Mouse (Mus musculus): ENCODE measurements around the gene Zfp523.

The Zfp523 gene

DNA sequence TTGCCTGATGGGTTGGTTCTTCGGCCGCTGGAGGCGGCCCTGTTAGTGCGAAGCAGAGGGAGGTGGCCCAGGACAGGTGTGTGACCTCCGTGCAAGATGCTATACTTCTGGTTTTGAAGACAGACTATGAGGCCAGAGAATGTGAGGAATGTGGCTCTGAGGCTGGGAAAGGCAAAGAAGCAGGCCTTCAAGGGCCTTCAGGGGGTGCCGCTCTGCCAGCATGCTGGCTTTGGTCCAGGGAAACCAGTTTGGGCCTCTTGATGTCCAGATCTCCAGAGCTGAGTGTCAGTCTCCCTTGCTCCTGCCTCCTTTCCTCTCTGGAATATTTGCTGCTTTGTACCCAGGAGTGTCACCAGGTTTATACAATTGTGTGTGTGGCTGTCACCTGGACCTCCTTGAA is 65.4 kb downstream of the Zfp523 start:
- DNase-seq (ENCODE audit: extremely low spot score), result no peak

GRCm38 (mm10) chr17:28244214-28244613 is 67.3 kb downstream of the Zfp523 start:
- no peak for DNase-seq (ENCODE audit: extremely low spot score)

DNA sequence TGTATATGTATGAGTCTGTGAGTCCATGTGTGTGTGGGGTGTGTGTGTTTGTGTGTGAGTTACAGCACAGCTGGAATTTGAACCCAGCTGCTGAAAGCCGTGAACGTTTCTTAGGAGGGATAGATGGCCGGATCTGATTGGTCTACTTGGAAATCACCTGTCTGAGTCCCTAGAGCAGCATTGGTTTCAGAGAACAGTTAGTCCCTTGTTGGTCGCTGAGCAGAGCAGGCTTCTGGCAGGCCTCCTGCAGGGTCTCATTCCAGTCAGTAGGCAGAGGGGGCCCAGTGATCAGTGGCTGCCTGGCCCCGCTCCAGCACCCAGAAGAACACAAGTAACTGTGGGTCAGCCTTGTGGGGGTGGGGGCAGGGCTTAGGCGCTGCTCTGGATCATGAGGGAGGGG is 67.8 kb downstream of the Zfp523 start:
- no peak for DNase-seq (ENCODE audit: extremely low spot score)

- no peak for DNase-seq (ENCODE audit: extremely low spot score)
Measured at GRCm38 (mm10) chr17:28246640-28247039, 69.7 kb downstream of the Zfp523 start.

DNA sequence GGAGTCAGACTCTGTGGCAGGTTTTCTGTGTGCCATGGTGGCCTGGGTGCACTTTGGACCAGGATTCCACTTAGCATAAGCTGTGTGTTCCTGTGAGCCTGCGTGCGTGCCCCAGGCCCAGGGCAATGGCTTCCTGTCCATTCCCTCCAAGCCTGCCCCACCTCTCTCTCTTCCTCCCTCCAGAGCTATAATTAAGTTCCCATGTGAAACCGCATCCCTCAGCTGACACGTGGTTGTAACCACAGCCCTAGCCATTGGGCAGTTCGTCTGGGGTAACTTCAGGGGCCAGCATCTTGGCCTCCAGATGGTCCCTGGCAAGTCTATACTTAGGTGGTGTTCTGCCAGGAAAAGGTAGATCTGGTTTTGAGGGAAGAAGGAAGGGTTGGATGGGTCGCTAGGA is 70.7 kb downstream of the Zfp523 start:
- DNase-seq (ENCODE audit: extremely low spot score), result no peak

- no peak for DNase-seq (ENCODE audit: extremely low spot score)
Measured at GRCm38 (mm10) chr17:28249062-28249461, 72.1 kb downstream of the Zfp523 start.

DNA sequence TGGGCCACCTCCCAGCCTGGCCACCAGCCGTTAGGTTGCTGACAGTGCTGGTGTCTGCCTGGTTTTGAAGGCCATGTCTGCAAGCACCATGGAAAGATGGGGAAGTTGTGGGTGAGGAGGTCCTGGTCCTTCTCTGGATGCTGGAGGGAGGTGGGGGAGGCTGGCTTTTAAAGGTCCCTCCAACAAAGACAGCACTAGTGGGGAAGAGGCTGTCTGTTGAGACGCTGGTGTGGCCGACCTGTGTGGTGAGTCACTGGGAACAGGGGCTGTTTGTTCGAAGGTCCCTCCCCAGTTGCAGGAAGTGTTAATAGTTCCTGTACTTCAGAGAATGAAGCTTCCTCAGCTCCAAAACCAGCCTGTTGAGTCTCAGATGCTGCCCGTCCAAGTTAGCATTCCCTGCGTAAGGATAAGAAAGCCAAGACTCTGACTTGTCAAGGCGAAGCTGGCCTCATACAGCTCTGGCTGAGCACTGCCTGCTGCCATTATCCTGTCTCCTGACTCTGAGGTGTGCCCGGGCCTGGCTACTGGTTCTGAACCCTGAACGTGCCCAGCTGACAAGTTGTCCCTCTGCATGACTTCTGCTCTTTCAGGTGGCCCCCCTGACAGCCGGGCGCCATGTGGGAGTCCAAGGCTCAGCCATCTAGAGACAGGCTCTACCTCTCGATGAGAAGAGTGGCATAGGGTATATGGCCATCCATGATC is 74.8 kb downstream of the Zfp523 start:
- DNase-seq (ENCODE audit: extremely low spot score), result no peak

- no peak for DNase-seq (ENCODE audit: extremely low spot score)
Measured at GRCm38 (mm10) chr17:28252281-28252648, 75.3 kb downstream of the Zfp523 start.

GRCm38 (mm10) chr17:28253216-28253615 is 76.3 kb downstream of the Zfp523 start:
- DNase-seq (ENCODE audit: extremely low spot score), result no peak

GRCm38 (mm10) chr17:28254804-28255203 is 77.9 kb downstream of the Zfp523 start:
- no peak for DNase-seq (ENCODE audit: extremely low spot score)
